Mouse (Mus musculus) midbrain, embryonic 14.5 days (tissue): ENCODE results near the gene Clptm1l. TPM values are rescaled to one million over a fixed set of nuclear protein-coding genes. Genes with fewer than 3 reads are reported as not detected.
A peak's percentile ranks its signal among the peaks of the same experiment; 100 is the strongest.

Experiments
- ATAC-seq: fragments of 200-750 bp; cut with Nextera tagmentation; 2 replicates; pipeline ENCODE4 v1.8.0; 2017; ENCODE audit warnings: moderate number of reproducible peaks, moderate library complexity; ENCODE audit not compliant: low FRiP score, low TSS enrichment
- DNase-seq: peaks from one replicate; pipeline ENCODE4 v3.0.0-alpha.2; 2015
- H3K27ac ChIP-seq: fragments of 300-500 bp; sonication (generic); replicated peaks from 2 replicates; pipeline ENCODE4 v1.5.1; 2014; ENCODE audit warnings: mild to moderate bottlenecking, low read depth, low read length, moderate library complexity
- H3K27me3 ChIP-seq: fragments of 300-500 bp; sonication (generic); 2 replicates; pipeline ENCODE4 v1.6.1; 2014; ENCODE audit warnings: low read length, control low read depth, mixed read lengths; ENCODE audit not compliant: control insufficient read depth, insufficient read depth
- H3K36me3 ChIP-seq: fragments of 300-500 bp; sonication (generic); 2 replicates; pipeline ENCODE4 v1.6.1; 2014; ENCODE audit warnings: low read length, control low read depth; ENCODE audit not compliant: control insufficient read depth, insufficient read depth
- H3K4me1 ChIP-seq: fragments of 300-500 bp; sonication (generic); 2 replicates; pipeline ENCODE4 v1.6.1; 2014; ENCODE audit warnings: mild to moderate bottlenecking, antibody characterized with exemption, low read length, control low read depth; ENCODE audit not compliant: control insufficient read depth, insufficient read depth
- H3K4me2 ChIP-seq: fragments of 300-500 bp; sonication (generic); 2 replicates; pipeline ENCODE4 v1.6.1; 2014; ENCODE audit warnings: mild to moderate bottlenecking, low read length, moderate library complexity
- H3K4me3 ChIP-seq: fragments of 300-500 bp; sonication (generic); replicated peaks from 2 replicates; pipeline ENCODE4 v1.5.1; 2014; ENCODE audit warnings: low read depth, low read length
- H3K9ac ChIP-seq: fragments of 300-500 bp; sonication (generic); replicated peaks from 2 replicates; pipeline ENCODE4 v1.6.1; 2014; ENCODE audit warnings: mild to moderate bottlenecking, low read length, moderate library complexity
- H3K9me3 ChIP-seq: fragments of 300-500 bp; sonication (generic); 2 replicates; pipeline ENCODE4 v1.6.1; 2016; ENCODE audit warnings: low read length, control low read depth, mixed read lengths; ENCODE audit not compliant: control insufficient read depth
- WGBS: fragments of 180-500 bp; shearing (Covaris S2); extraction: QIAGEN DNeasy Blood & Tissue Kit; methylation state at CpG from one replicate; pipeline ENCODE4 v1.1.7; 2014; 5-methylcytosine and 5-hydroxymethylcytosine counted together
- polyA plus RNA-seq: library from polyadenylated mRNA; unstranded; fragments of >200 nt; fragmentation: Nextera tagmentation; extraction: Ambion mirVana; gene quantifications from 2 replicates; pipeline ENCODE4 v1.2.1, GENCODE M21; 2014

Clptm1l gene
- 139 and 140 TPM in 2 replicates for polyA plus RNA-seq

DNA sequence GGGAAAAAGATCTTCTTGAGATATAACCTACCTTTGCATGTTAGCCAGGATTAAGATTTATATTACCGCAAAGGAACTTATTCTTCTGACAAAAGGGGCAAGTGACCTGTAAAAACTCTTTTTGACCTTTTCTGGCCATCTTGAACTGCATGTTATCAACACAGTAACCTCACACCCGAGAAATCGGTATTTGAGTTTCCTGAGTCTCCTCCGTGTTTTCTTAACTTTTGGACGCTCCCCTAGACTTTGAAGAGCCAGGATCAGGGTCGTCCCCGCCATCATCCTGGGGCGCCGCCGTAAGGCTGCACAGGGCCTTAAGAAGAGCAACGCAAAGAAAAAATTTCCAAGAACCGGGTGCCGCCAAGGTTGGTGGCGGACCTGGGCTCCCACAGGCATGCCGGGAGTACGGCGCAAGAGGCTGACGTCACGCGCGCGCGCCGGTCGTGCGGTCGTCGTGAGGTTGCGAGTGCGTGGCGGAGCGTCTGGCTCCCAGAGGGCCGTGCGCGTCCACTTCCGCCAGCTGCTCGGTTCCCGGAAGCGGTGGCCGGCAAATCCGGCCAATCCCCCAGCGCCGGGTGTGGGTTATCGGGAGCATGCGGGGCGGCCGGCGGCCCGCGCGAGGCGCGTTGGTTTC, at the start of gene Clptm1l:
Clptm1l (plus strand) TSS at position 485 of the 634 bp plus-strand sequence.
- H3K4me1 ChIP-seq = peaks cover 10% of the 10 kb centered on the region
- peak; percentile 99 for DNase-seq
- under 1% methylated on average over 53 of the region's 53 CpGs for WGBS
- peak within 1 kb of the TSS; percentile 80 for H3K4me3 ChIP-seq
- H3K9me3 ChIP-seq = no peaks in the 10 kb centered on the region
- peak within 1 kb of the TSS; percentile 87 for H3K4me2 ChIP-seq
- ATAC-seq = peak; percentile 98
- peak within 1 kb of the TSS; percentile 58 for H3K27ac ChIP-seq
- H3K36me3 ChIP-seq = peaks cover 20% of the 10 kb centered on the region
- peak within 1 kb of the TSS; percentile 81 for H3K9ac ChIP-seq
- no peaks in the 10 kb centered on the region for H3K27me3 ChIP-seq

DNA sequence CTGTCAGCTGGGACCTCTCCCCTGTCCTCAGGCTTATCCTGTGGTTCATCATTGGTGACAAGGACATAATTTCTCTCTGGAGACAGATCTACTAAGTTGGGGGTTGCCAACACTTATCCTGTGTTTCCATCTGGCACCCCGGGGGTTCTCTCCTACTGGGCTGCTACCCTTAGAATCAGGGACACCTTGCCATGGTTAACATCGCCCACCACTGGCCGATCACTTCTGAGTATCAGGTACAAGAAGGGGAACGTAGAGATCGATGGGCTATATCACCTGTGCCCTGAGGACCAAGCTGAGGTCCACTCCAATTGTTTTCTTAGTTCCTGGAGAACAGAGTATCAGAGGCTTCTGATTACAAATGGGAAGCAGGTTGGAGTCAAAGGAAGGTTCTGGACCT, 39.6 kb upstream of the Clptm1l start:
- no peaks in the 10 kb centered on the region for H3K9me3 ChIP-seq
- ATAC-seq = no peak

DNA sequence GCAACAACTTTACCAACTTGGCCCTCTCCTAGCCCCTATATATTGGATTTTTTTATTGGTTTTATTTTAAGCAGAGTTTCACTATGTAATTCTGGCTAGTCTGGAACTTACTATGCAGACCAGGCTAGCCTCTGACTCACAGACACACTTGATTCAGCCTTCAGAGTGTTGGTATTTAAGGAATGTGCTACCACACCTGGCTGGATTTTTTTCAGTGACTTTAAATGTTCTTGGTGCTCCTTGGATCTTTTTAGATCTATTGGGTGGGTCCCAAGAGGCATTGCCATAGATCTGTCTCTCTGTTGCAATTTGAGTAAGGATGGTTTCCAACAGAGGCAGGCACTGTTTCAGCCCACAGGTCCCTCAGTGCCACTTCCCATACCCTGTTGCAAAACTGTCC, 28.8 kb upstream of the Clptm1l start:
- no peaks in the 10 kb centered on the region for H3K27me3 ChIP-seq
- no peak overlapping the region for H3K4me3 ChIP-seq
- H3K9ac ChIP-seq = no peak overlapping the region
- no peak overlapping the region for H3K27ac ChIP-seq
- ATAC-seq (no peak), DNase-seq (no peak)
- no peak overlapping the region for H3K4me2 ChIP-seq
- no peaks in the 10 kb centered on the region for H3K36me3 ChIP-seq
- no peaks in the 10 kb centered on the region for H3K4me1 ChIP-seq
- H3K9me3 ChIP-seq = no peaks in the 10 kb centered on the region

More for the DNA sequence above, 39.6 kb upstream of the Clptm1l start:
- no peaks in the 10 kb centered on the region for H3K27me3 ChIP-seq
- H3K4me3 ChIP-seq = no peak overlapping the region
- no peak overlapping the region for H3K4me2 ChIP-seq
- no peak overlapping the region for H3K27ac ChIP-seq
- H3K9ac ChIP-seq = no peak overlapping the region
- DNase-seq = no peak
- no peaks in the 10 kb centered on the region for H3K4me1 ChIP-seq
- H3K36me3 ChIP-seq = no peaks in the 10 kb centered on the region
- WGBS = 87% methylated on average over 5 of the region's 5 CpGs

DNA sequence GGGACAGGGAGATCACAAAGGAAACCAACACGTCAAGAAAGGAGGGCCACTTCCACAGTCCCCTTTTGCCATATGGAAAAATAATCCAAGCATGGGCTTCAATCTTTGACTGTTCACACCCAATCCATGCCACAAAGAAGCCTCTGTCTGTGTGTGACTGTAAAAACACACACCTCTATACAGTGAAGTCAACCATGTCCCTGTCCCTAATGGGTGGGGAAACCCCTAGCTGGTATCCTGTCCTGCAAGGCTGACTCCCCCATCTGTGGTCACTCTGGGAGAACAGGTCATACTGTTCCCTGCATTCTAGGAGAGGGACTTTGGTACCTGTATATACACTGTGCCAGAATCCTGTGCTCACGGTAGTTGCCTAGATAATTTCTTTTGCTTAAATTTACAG, 26.5 kb upstream of the Clptm1l start:
- Histone ChIP-seq H3K9me3 (no peaks in the 10 kb centered on the region), H3K36me3 (no peaks in the 10 kb centered on the region), H3K4me2 (no peak overlapping the region), H3K4me1 (no peaks in the 10 kb centered on the region), H3K4me3 (no peak overlapping the region), H3K9ac (no peak overlapping the region), H3K27me3 (no peaks in the 10 kb centered on the region), H3K27ac (no peak overlapping the region)
- WGBS = 72% methylated on average over 2 of the region's 2 CpGs
- DNase-seq (no peak), ATAC-seq (no peak)

DNA sequence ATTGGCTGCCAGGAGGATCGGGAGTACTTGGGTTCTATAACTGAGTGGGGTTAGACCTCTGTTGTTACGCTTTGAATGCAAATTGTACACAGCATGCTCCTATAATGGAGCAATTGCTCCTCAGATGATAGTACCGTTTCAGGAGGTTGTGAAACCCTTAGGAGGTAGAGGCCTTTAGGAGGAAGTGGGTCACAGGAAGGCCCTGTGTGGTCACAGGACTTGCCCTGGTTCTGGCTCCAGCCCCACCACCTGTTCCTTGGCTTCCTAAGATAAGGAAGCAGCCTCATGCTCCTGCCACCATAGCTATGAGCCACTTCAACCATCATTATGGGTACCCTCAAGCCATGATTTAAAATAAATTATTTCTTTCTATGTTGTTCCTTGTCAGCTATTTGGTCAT, 12.3 kb upstream of the Clptm1l start:
- no peaks in the 10 kb centered on the region for H3K4me1 ChIP-seq
- H3K36me3 ChIP-seq = no peaks in the 10 kb centered on the region
- no peak overlapping the region for H3K27ac ChIP-seq
- no peak for ATAC-seq
- WGBS = 86% methylated on average over 3 of the region's 3 CpGs
- no peak overlapping the region for H3K9ac ChIP-seq
- H3K4me2 ChIP-seq = no peak overlapping the region
- DNase-seq = no peak
- H3K9me3 ChIP-seq = no peaks in the 10 kb centered on the region
- H3K4me3 ChIP-seq = no peak overlapping the region
- H3K27me3 ChIP-seq = no peaks in the 10 kb centered on the region

DNA sequence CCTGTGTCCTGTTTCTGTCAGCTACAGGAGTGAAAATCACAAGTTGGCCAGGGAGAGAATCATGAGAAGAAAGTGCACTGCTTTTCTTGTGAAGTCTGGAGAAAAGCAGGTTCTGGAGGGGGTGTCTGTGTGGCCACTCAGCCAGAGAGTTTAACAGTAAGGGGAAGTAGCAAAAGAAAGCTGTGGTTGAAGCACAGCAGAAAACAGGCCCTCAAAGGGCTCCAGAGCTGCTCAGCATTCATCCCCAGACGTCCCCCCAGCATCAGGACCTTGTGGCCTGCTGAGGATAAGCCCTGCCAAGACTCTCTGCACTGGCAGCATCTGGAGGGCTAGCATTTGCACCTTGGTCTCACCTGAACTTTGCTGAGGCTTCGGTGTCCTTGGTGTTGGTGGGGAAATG, 11.3 kb upstream of the Clptm1l start:
- Histone ChIP-seq H3K4me3 (no peak overlapping the region), H3K4me1 (no peaks in the 10 kb centered on the region), H3K9me3 (no peaks in the 10 kb centered on the region), H3K9ac (no peak overlapping the region), H3K27ac (no peak overlapping the region), H3K4me2 (no peak overlapping the region), H3K27me3 (no peaks in the 10 kb centered on the region), H3K36me3 (no peaks in the 10 kb centered on the region)
- WGBS = 48% methylated on average over 2 of the region's 2 CpGs
- ATAC-seq = no peak
- DNase-seq = no peak

DNA sequence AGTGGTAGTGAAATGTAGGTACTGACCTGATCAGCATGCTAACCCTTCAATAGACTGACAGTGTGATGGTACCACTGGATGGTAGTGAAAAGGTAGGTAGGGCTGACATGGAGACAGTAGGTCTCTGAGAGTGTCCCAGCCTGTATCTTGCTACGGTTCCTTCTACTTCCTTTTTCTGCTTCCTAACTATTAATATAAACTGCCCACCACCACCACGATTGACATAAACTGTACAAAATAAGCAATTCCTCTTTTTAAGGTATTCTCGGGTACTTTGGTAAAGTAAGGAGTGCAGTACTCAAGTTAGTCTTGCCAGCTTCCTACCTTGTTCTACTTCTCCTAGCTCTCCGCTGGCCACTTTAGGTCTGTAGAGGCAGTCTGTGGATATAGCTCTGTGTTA, 7.5 kb upstream of the Clptm1l start:
- Histone ChIP-seq H3K27ac (no peak overlapping the region), H3K27me3 (no peaks in the 10 kb centered on the region), H3K4me3 (no peak overlapping the region), H3K4me1 (no peaks in the 10 kb centered on the region), H3K4me2 (no peak overlapping the region), H3K9me3 (no peaks in the 10 kb centered on the region), H3K36me3 (no peaks in the 10 kb centered on the region), H3K9ac (no peak overlapping the region)
- DNase-seq (no peak), ATAC-seq (no peak)
- 81% methylated on average over 4 of the region's 4 CpGs for WGBS

DNA sequence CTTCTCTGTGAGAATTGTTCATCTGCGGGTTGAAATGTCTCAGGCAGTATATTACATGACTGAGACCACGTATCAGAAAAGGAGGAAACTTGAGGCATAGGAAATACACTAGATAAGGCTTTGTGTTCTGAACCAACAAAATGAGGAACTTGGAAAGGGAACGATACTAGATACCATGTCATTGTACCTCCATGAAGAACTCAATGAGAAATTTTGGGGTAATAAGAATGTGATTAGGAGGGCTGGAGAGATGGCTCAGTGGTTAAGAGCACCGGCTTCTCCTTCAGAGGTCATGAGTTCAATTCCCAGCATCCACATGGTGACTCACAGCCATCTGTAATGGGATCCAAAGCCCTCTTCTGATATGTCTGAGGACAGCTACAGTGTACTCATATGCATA, 3.6 kb upstream of the Clptm1l start:
- H3K27ac ChIP-seq = no peak overlapping the region
- peaks cover 10% of the 10 kb centered on the region for H3K4me1 ChIP-seq
- no peak overlapping the region for H3K4me3 ChIP-seq
- no peaks in the 10 kb centered on the region for H3K27me3 ChIP-seq
- no peak overlapping the region for H3K4me2 ChIP-seq
- ATAC-seq = no peak
- no peak overlapping the region for H3K9ac ChIP-seq
- no peaks in the 10 kb centered on the region for H3K9me3 ChIP-seq
- WGBS = 83% methylated on average over 4 of the region's 4 CpGs
- DNase-seq = no peak
- H3K36me3 ChIP-seq = no peaks in the 10 kb centered on the region

DNA sequence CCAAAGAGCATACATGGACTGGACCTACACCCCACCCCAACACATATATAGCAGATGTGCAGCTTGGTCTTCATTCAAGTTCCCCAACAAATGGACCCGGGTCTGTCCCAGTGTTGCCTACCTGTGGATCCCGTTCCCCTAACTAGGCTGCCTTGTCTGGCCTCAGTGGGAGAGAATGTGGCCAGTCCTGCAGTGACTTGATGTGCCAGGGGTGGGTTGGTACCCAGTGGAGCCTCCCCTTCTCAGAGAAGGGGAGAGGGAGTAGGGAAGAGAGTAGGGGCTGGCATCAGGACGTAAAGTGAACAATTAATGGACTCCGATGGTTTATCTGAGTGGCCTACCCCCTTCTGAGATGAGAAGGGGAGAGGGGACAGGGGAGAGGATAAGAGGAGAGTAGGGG, 760 bp upstream of the Clptm1l start:
- Histone ChIP-seq H3K27me3 (no peaks in the 10 kb centered on the region), H3K9ac (peak overlapping the region; percentile 81), H3K4me1 (peaks cover 10% of the 10 kb centered on the region), H3K9me3 (no peaks in the 10 kb centered on the region), H3K4me2 (peak overlapping the region; percentile 87), H3K4me3 (peak overlapping the region; percentile 80), H3K36me3 (peaks cover 18% of the 10 kb centered on the region), H3K27ac (no peak overlapping the region)
- ATAC-seq = no peak
- 58% methylated on average over 4 of the region's 4 CpGs for WGBS
- DNase-seq = no peak
